Mouse (Mus musculus) limb, embryonic 15.5 days (tissue): ENCODE measurements at regions not wholly inside any gene's neighbourhood (a gene's known extent, or its start where the extent isn't known, plus 50 kb on each side); places are given as distances from the start of the nearest gene placed in this dataset.

Experiments used
- ATAC-seq: fragments of 200-750 bp; cut with Nextera tagmentation; 2 replicates; pipeline ENCODE4 v1.8.0; 2017; ENCODE audit warnings: low read depth, moderate TSS enrichment; ENCODE audit not compliant: insufficient number of reproducible peaks, low FRiP score, low TSS enrichment
- H3K27ac ChIP-seq: fragments of 300-500 bp; sonication (generic); 2 replicates; pipeline ENCODE4 v1.5.1; 2015; ENCODE audit warnings: moderate library complexity, mild to moderate bottlenecking, inconsistent platforms
- H3K27me3 ChIP-seq: fragments of 300-500 bp; sonication (generic); 2 replicates; pipeline ENCODE4 v1.6.1; 2015; ENCODE audit warnings: inconsistent platforms
- H3K36me3 ChIP-seq: fragments of 300-500 bp; sonication (generic); 2 replicates; pipeline ENCODE4 v1.6.1; 2015; ENCODE audit warnings: inconsistent platforms
- H3K4me1 ChIP-seq: fragments of 300-500 bp; sonication (generic); 2 replicates; pipeline ENCODE4 v1.6.1; 2015; ENCODE audit warnings: inconsistent platforms
- H3K4me2 ChIP-seq: fragments of 300-500 bp; sonication (generic); 2 replicates; pipeline ENCODE4 v1.6.1; 2015; ENCODE audit warnings: mild to moderate bottlenecking, inconsistent platforms
- H3K4me3 ChIP-seq: fragments of 300-500 bp; sonication (generic); 2 replicates; pipeline ENCODE4 v1.5.1; 2015; ENCODE audit warnings: mild to moderate bottlenecking, inconsistent platforms
- H3K9ac ChIP-seq: fragments of 300-500 bp; sonication (generic); 2 replicates; pipeline ENCODE4 v1.6.1; 2015; ENCODE audit warnings: inconsistent platforms
- H3K9me3 ChIP-seq: fragments of 300-500 bp; sonication (generic); 2 replicates; pipeline ENCODE4 v1.6.1; 2016; ENCODE audit warnings: inconsistent platforms
- WGBS: fragments of 180-500 bp; shearing (Covaris S2); methylation state at CpG from one replicate; pipeline ENCODE4 v1.1.7; 2015; 5-methylcytosine and 5-hydroxymethylcytosine counted together

- H3K4me3 ChIP-seq = no peak overlapping the region
- no peaks in the 10 kb centered on the region for H3K27me3 ChIP-seq
- 86% methylated on average over 2 of the region's 2 CpGs for WGBS
- H3K27ac ChIP-seq = no peak overlapping the region
- H3K36me3 ChIP-seq = no peaks in the 10 kb centered on the region
- H3K9ac ChIP-seq = no peak overlapping the region
- ATAC-seq = no peak
- no peaks in the 10 kb centered on the region for H3K4me1 ChIP-seq
- H3K4me2 ChIP-seq = no peak overlapping the region
- H3K9me3 ChIP-seq = no peaks in the 10 kb centered on the region
Measured at GRCm38 (mm10) chr13:57169621-57170020, 273.8 kb upstream of the Trpc7 start.

- Histone ChIP-seq H3K27me3 (no peaks in the 10 kb centered on the region), H3K9me3 (no peaks in the 10 kb centered on the region), H3K36me3 (no peaks in the 10 kb centered on the region), H3K4me3 (no peak overlapping the region), H3K4me1 (no peaks in the 10 kb centered on the region), H3K4me2 (no peak overlapping the region), H3K27ac (no peak overlapping the region), H3K9ac (no peak overlapping the region)
- WGBS = 87% methylated on average over 2 of the region's 2 CpGs
- no peak for ATAC-seq
Measured at GRCm38 (mm10) chr13:57165367-57165766, 269.6 kb upstream of the Trpc7 start.

GRCm38 (mm10) chr13:57152787-57153186 lies 257.0 kb upstream of the Trpc7 start:
- Histone ChIP-seq H3K27me3 (no peaks in the 10 kb centered on the region), H3K27ac (no peak overlapping the region), H3K9ac (no peak overlapping the region), H3K9me3 (no peaks in the 10 kb centered on the region), H3K4me2 (no peak overlapping the region), H3K4me3 (no peak overlapping the region), H3K4me1 (no peaks in the 10 kb centered on the region), H3K36me3 (no peaks in the 10 kb centered on the region)
- no peak for ATAC-seq
- 32% methylated on average over 5 of the region's 5 CpGs for WGBS

- ATAC-seq = no peak
- Histone ChIP-seq H3K4me1 (peaks cover 15% of the 10 kb centered on the region), H3K4me3 (no peak overlapping the region), H3K27ac (no peak overlapping the region), H3K9me3 (no peaks in the 10 kb centered on the region), H3K27me3 (no peaks in the 10 kb centered on the region), H3K9ac (no peak overlapping the region), H3K36me3 (no peaks in the 10 kb centered on the region), H3K4me2 (no peak overlapping the region)
- 43% methylated on average over 2 of the region's 2 CpGs for WGBS
Measured at GRCm38 (mm10) chr13:57147623-57148022, 251.8 kb upstream of the Trpc7 start.

GRCm38 (mm10) chr13:57146708-57147107 lies 250.9 kb upstream of the Trpc7 start:
- Histone ChIP-seq H3K9me3 (no peaks in the 10 kb centered on the region), H3K27ac (no peak overlapping the region), H3K27me3 (no peaks in the 10 kb centered on the region), H3K36me3 (no peaks in the 10 kb centered on the region), H3K4me2 (peak overlapping the region; percentile 3; the same call in 1 of the 2 replicates), H3K4me1 (peaks cover 15% of the 10 kb centered on the region), H3K9ac (no peak overlapping the region), H3K4me3 (no peak overlapping the region)
- no peak for ATAC-seq
- WGBS = 35% methylated on average over 4 of the region's 4 CpGs

- H3K4me3 ChIP-seq = no peak overlapping the region
- H3K4me2 ChIP-seq = no peak overlapping the region
- no peaks in the 10 kb centered on the region for H3K36me3 ChIP-seq
- H3K27ac ChIP-seq = no peak overlapping the region
- no peak for ATAC-seq
- WGBS = 36% methylated on average over 2 of the region's 2 CpGs
- H3K27me3 ChIP-seq = no peaks in the 10 kb centered on the region
- H3K9me3 ChIP-seq = no peaks in the 10 kb centered on the region
- peaks cover 15% of the 10 kb centered on the region for H3K4me1 ChIP-seq
- H3K9ac ChIP-seq = no peak overlapping the region
Measured at GRCm38 (mm10) chr13:57145782-57146181, 250.0 kb upstream of the Trpc7 start.

GRCm38 (mm10) chr13:57142851-57143250 lies 247.1 kb upstream of the Trpc7 start:
- Histone ChIP-seq H3K4me3 (no peak overlapping the region), H3K4me2 (no peak overlapping the region), H3K4me1 (peaks cover 22% of the 10 kb centered on the region), H3K9ac (no peak overlapping the region), H3K27me3 (no peaks in the 10 kb centered on the region), H3K27ac (no peak overlapping the region), H3K36me3 (no peaks in the 10 kb centered on the region), H3K9me3 (no peaks in the 10 kb centered on the region)
- WGBS = 60% methylated on average over 5 of the region's 5 CpGs
- no peak for ATAC-seq

- no peak overlapping the region for H3K27ac ChIP-seq
- no peak overlapping the region for H3K4me3 ChIP-seq
- no peaks in the 10 kb centered on the region for H3K27me3 ChIP-seq
- 40% methylated on average over 2 of the region's 2 CpGs for WGBS
- peaks cover 20% of the 10 kb centered on the region for H3K4me1 ChIP-seq
- H3K36me3 ChIP-seq = no peaks in the 10 kb centered on the region
- H3K9ac ChIP-seq = no peak overlapping the region
- H3K4me2 ChIP-seq = no peak overlapping the region
- H3K9me3 ChIP-seq = no peaks in the 10 kb centered on the region
- no peak for ATAC-seq
Measured at GRCm38 (mm10) chr13:57142441-57142840, 246.6 kb upstream of the Trpc7 start.

GRCm38 (mm10) chr13:57115936-57116335 lies 220.1 kb upstream of the Trpc7 start:
- H3K9ac ChIP-seq = no peak overlapping the region
- H3K36me3 ChIP-seq = no peaks in the 10 kb centered on the region
- WGBS = 37% methylated on average over 9 of the region's 9 CpGs
- H3K4me3 ChIP-seq = no peak overlapping the region
- no peaks in the 10 kb centered on the region for H3K9me3 ChIP-seq
- no peaks in the 10 kb centered on the region for H3K4me1 ChIP-seq
- ATAC-seq = no peak
- H3K4me2 ChIP-seq = no peak overlapping the region
- no peaks in the 10 kb centered on the region for H3K27me3 ChIP-seq
- H3K27ac ChIP-seq = no peak overlapping the region

GRCm38 (mm10) chr13:57107956-57108355 lies 212.2 kb upstream of the Trpc7 start:
- Histone ChIP-seq H3K4me1 (0 out of 2 replicates have a peak, but pooled peaks cover 3% of the 10 kb centered on the region), H3K27me3 (no peaks in the 10 kb centered on the region), H3K9me3 (no peaks in the 10 kb centered on the region), H3K27ac (no peak overlapping the region), H3K4me2 (no peak overlapping the region), H3K36me3 (no peaks in the 10 kb centered on the region), H3K9ac (no peak overlapping the region), H3K4me3 (no peak overlapping the region)
- 16% methylated on average over 12 of the region's 12 CpGs for WGBS
- ATAC-seq = no peak

GRCm38 (mm10) chr13:57099601-57100000 lies 203.8 kb upstream of the Trpc7 start:
- Histone ChIP-seq H3K9me3 (no peaks in the 10 kb centered on the region), H3K27ac (no peak overlapping the region), H3K4me3 (no peak overlapping the region), H3K9ac (no peak overlapping the region), H3K36me3 (no peaks in the 10 kb centered on the region), H3K27me3 (no peaks in the 10 kb centered on the region), H3K4me2 (no peak overlapping the region), H3K4me1 (no peaks in the 10 kb centered on the region)
- 88% methylated on average over 7 of the region's 7 CpGs for WGBS
- no peak for ATAC-seq

GRCm38 (mm10) chr13:57091886-57092285 lies 196.1 kb upstream of the Trpc7 start:
- no peaks in the 10 kb centered on the region for H3K36me3 ChIP-seq
- H3K27ac ChIP-seq = no peak overlapping the region
- WGBS = 89% methylated on average over 8 of the region's 8 CpGs
- H3K4me1 ChIP-seq = no peaks in the 10 kb centered on the region
- ATAC-seq = no peak
- no peaks in the 10 kb centered on the region for H3K9me3 ChIP-seq
- H3K27me3 ChIP-seq = no peaks in the 10 kb centered on the region
- no peak overlapping the region for H3K4me3 ChIP-seq
- no peak overlapping the region for H3K9ac ChIP-seq
- H3K4me2 ChIP-seq = no peak overlapping the region

GRCm38 (mm10) chr13:57089381-57090075 lies 193.7 kb upstream of the Trpc7 start:
- Histone ChIP-seq H3K4me3 (no peak overlapping the region), H3K27ac (no peak overlapping the region), H3K9me3 (no peaks in the 10 kb centered on the region), H3K9ac (no peak overlapping the region), H3K4me2 (no peak overlapping the region), H3K4me1 (no peaks in the 10 kb centered on the region), H3K27me3 (no peaks in the 10 kb centered on the region), H3K36me3 (no peaks in the 10 kb centered on the region)
- 81% methylated on average over 13 of the region's 13 CpGs for WGBS
- no peak for ATAC-seq
